Mouse (Mus musculus) myocyte (in vitro differentiated cells): ENCODE data around the gene Cd27. TPM values are rescaled to one million over a fixed set of nuclear protein-coding genes. Genes with fewer than 3 reads are reported as not detected.
A peak's percentile ranks its signal among the peaks of the same experiment; 100 is the strongest.

Source experiments
- H3K27me3 ChIP-seq: one replicate; pipeline ENCODE4 v1.6.1; 2011; ENCODE audit not compliant: control insufficient read depth, insufficient read depth, insufficient read length
- H3K36me3 ChIP-seq: one replicate; pipeline ENCODE4 v1.6.1; 2011; ENCODE audit not compliant: control insufficient read depth, insufficient read depth
- H3K4me2 ChIP-seq: one replicate; pipeline ENCODE4 v1.6.1; 2011; ENCODE audit warnings: low read depth, control low read depth
- H3K4me3 ChIP-seq: one replicate; pipeline ENCODE4 v1.5.1; 2011; ENCODE audit warnings: mild to moderate bottlenecking, control low read depth, moderate library complexity
- H3K79me2 ChIP-seq: one replicate; pipeline ENCODE4 v1.6.1; 2011; ENCODE audit not compliant: control insufficient read depth, insufficient read depth
- H3ac ChIP-seq: one replicate; pipeline ENCODE4 v1.6.1; 2011; ENCODE audit not compliant: control insufficient read depth, insufficient read length
- CEBPB ChIP-seq: IDR thresholded peaks from 2 replicates; pipeline ENCODE4 v1.6.1; 2011; ENCODE audit warnings: mild to moderate bottlenecking, moderate library complexity; ENCODE audit not compliant: poor library complexity, insufficient read depth, severe bottlenecking
- E2F4 ChIP-seq: IDR thresholded peaks from one replicate; pipeline ENCODE4 v1.6.1; 2011; ENCODE audit warnings: mild to moderate bottlenecking, control low read depth, moderate library complexity; ENCODE audit not compliant: insufficient read depth
- MAX ChIP-seq: IDR thresholded peaks from one replicate; pipeline ENCODE4 v1.6.1; 2011; ENCODE audit warnings: low read depth, mild to moderate bottlenecking, control low read depth
- MYOD1 ChIP-seq, 3 experiments: IDR thresholded peaks; one replicate each; pipeline ENCODE4 v1.6.1; 2011; ENCODE audit warnings: control low read depth in 2 of 3, low read depth in 2 of 3, mild to moderate bottlenecking in 2 of 3, moderate library complexity in 1 of 3; ENCODE audit not compliant: insufficient read length in 2 of 3, control insufficient read depth in 1 of 3
- MYOG ChIP-seq, 3 experiments: IDR thresholded peaks; one replicate each; pipeline ENCODE4 v1.6.1; 2011; ENCODE audit warnings: control low read depth in 2 of 3, low read depth in 2 of 3, mild to moderate bottlenecking in 2 of 3; ENCODE audit not compliant: insufficient read length in 2 of 3, control insufficient read depth in 1 of 3, insufficient read depth in 1 of 3
- POLR2A ChIP-seq: IDR thresholded peaks from one replicate; pipeline ENCODE4 v1.6.1; 2011; ENCODE audit warnings: low read depth, mild to moderate bottlenecking, control low read depth, moderate library complexity; ENCODE audit not compliant: insufficient read length
- POLR2AphosphoS2 ChIP-seq: IDR thresholded peaks from one replicate; pipeline ENCODE4 v1.6.1; 2011; ENCODE audit warnings: low read depth, control low read depth; ENCODE audit not compliant: insufficient read length
- REST ChIP-seq: IDR thresholded peaks from one replicate; pipeline ENCODE4 v1.6.1; 2011; ENCODE audit warnings: mild to moderate bottlenecking, control low read depth, moderate library complexity; ENCODE audit not compliant: insufficient read depth, insufficient read length
- SRF ChIP-seq: IDR thresholded peaks from one replicate; pipeline ENCODE4 v1.6.1; 2011; ENCODE audit warnings: low read depth; ENCODE audit not compliant: control insufficient read depth, insufficient read length
- TCF12 ChIP-seq: IDR thresholded peaks from one replicate; pipeline ENCODE4 v1.6.1; 2011; ENCODE audit warnings: mild to moderate bottlenecking, control low read depth; ENCODE audit not compliant: poor library complexity, insufficient read depth, severe bottlenecking
- TCF3 ChIP-seq: IDR thresholded peaks from one replicate; pipeline ENCODE4 v1.6.1; 2011; ENCODE audit warnings: low read depth, control low read depth; ENCODE audit not compliant: insufficient read length
- USF1 ChIP-seq: IDR thresholded peaks from one replicate; pipeline ENCODE4 v1.6.1; 2011; ENCODE audit warnings: low read depth, mild to moderate bottlenecking, control low read depth, moderate library complexity
- polyA plus RNA-seq: library from polyadenylated mRNA; unstranded; fragments of >200 nt; fragmentation: generic; extraction: Trizol; gene quantifications from one replicate; pipeline ENCODE4 v1.2.1, GENCODE M21; 2012; ENCODE audit warnings: missing spikeins

The Cd27 gene
- polyA plus RNA-seq, 1 experiment = 1.5 TPM

GRCm38 (mm10) chr6:125215148-125215954, 21.5 kb downstream of the Cd27 start, which contains the start of gene Vamp1:
Gene Vamp1, plus strand, starts transcription at chr6:125215551.
- Histone ChIP-seq H3ac (peak within 1 kb of the TSS; percentile 7), H3K27me3 (peaks cover 9% of the 10 kb centered on the region), H3K4me3 (peak within 1 kb of the TSS; percentile 35), H3K4me2 (peak within 1 kb of the TSS; percentile 94), H3K36me3 (no peaks in the 10 kb centered on the region), H3K79me2 (no peaks in the 10 kb centered on the region)
- TF ChIP-seq E2F4 (no peak), REST (peak; percentile 26), POLR2AphosphoS2 (peak; percentile 86), USF1 (no peak), POLR2A (peak; percentile 90), MYOD1 (IDR thresholded peaks at IDR 0.05; ENCODE audit: control insufficient read depth in 1 of 3, insufficient read length in 2 of 3, low read depth in 2 of 3) (peak in 2 of 3 experiments; percentile 21 to 61), SRF (peak; percentile 6), MYOG (IDR thresholded peaks at IDR 0.05; ENCODE audit: control insufficient read depth in 1 of 3, insufficient read depth in 1 of 3, insufficient read length in 2 of 3, low read depth in 2 of 3) (peak in 2 of 3 experiments; percentile 47 to 64)

GRCm38 (mm10) chr6:125213715-125214114, 23.1 kb downstream of the Cd27 start:
- no peak overlapping the region for H3K4me3 ChIP-seq
- no peak overlapping the region for H3K4me2 ChIP-seq
- peaks cover 9% of the 10 kb centered on the region for H3K27me3 ChIP-seq
- no peaks in the 10 kb centered on the region for H3K79me2 ChIP-seq
- H3ac ChIP-seq = no peak overlapping the region
- TF ChIP-seq POLR2AphosphoS2 = no peak
- TF ChIP-seq SRF = no peak
- no peak for TF ChIP-seq MAX
- no peak for TF ChIP-seq TCF12
- TF ChIP-seq REST = no peak
- no peak for TF ChIP-seq MYOG (IDR thresholded peaks at IDR 0.05; ENCODE audit: control insufficient read depth in 1 of 3, insufficient read depth in 1 of 3, insufficient read length in 2 of 3, low read depth in 2 of 3)
- TF ChIP-seq POLR2A = no peak
- TF ChIP-seq USF1 = no peak
- no peak for TF ChIP-seq TCF3
- no peak for TF ChIP-seq CEBPB
- TF ChIP-seq E2F4 = no peak
- H3K36me3 ChIP-seq = no peaks in the 10 kb centered on the region

- H3K79me2 ChIP-seq = no peaks in the 10 kb centered on the region
- H3ac ChIP-seq = no peak overlapping the region
- TF ChIP-seq SRF (no peak), POLR2AphosphoS2 (no peak), CEBPB (no peak), MAX (no peak), REST (no peak), E2F4 (no peak), POLR2A (no peak), MYOD1 (IDR thresholded peaks at IDR 0.05; ENCODE audit: control insufficient read depth in 1 of 3, insufficient read length in 2 of 3, low read depth in 2 of 3) (no peak), USF1 (no peak), TCF3 (no peak), MYOG (IDR thresholded peaks at IDR 0.05; ENCODE audit: control insufficient read depth in 1 of 3, insufficient read depth in 1 of 3, insufficient read length in 2 of 3, low read depth in 2 of 3) (no peak), TCF12 (no peak)
- H3K27me3 ChIP-seq = peaks cover 9% of the 10 kb centered on the region
- H3K4me3 ChIP-seq = no peak overlapping the region
- H3K4me2 ChIP-seq = no peak overlapping the region
- no peaks in the 10 kb centered on the region for H3K36me3 ChIP-seq
These were observed 23.7 kb downstream of the Cd27 start for GRCm38 (mm10) chr6:125213129-125213528.

- Histone ChIP-seq H3K36me3 (no peaks in the 10 kb centered on the region), H3K4me2 (no peak overlapping the region), H3K4me3 (no peak overlapping the region), H3ac (no peak overlapping the region), H3K27me3 (peaks cover 9% of the 10 kb centered on the region), H3K79me2 (no peaks in the 10 kb centered on the region)
- TF ChIP-seq SRF = no peak
- TF ChIP-seq E2F4 = no peak
- TF ChIP-seq MYOG (IDR thresholded peaks at IDR 0.05; ENCODE audit: control insufficient read depth in 1 of 3, insufficient read depth in 1 of 3, insufficient read length in 2 of 3, low read depth in 2 of 3) = no peak
- TF ChIP-seq MAX = no peak
- no peak for TF ChIP-seq REST
- TF ChIP-seq MYOD1 (IDR thresholded peaks at IDR 0.05; ENCODE audit: control insufficient read depth in 1 of 3, insufficient read length in 2 of 3, low read depth in 2 of 3) = no peak
- no peak for TF ChIP-seq POLR2A
- no peak for TF ChIP-seq POLR2AphosphoS2
- TF ChIP-seq TCF3 = no peak
- TF ChIP-seq TCF12 = no peak
- no peak for TF ChIP-seq CEBPB
- no peak for TF ChIP-seq USF1
These were observed 24.2 kb downstream of the Cd27 start for GRCm38 (mm10) chr6:125212621-125213020.
